Mouse (Mus musculus): ENCODE measurements around the gene Smad3.

- TF ChIP-seq CTCF (IDR thresholded peaks at IDR 0.05; ENCODE audit: low read depth) (no peak), EP300 (optimal IDR thresholded peaks at IDR 0.05) (no peak)
These were observed 97.1 kb downstream of the Smad3 start for GRCm38 (mm10) chr9:63660691-63661090.

All from stomach, postnatal 0 days (tissue).